Mouse (Mus musculus): ENCODE data around the gene Arhgef17. TPM values are rescaled to one million over a fixed set of nuclear protein-coding genes. Genes with fewer than 3 reads are reported as not detected.

Gene Arhgef17
- polyA plus RNA-seq, 1 experiment from 2014 or later, result 22.5 TPM

DNA sequence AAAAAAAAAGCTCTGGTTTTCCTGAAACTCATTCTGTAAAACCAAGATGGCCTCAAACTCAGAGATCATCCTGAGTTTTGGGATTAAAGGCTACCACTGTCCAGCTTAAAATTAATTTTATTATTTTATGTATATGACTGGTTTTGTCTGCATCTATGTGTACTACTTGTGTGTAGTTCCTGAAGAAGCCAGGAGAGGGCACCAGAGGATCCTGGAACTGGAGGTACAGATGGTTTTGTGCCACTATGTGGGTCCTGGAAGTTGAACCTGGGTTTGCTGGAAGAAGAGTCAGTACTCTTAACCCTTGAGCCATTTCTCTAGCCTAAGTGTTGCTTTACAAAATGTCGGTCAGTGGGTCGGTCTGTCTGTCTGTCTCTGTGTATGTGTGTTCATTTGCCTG is 26.5 kb upstream of the Arhgef17 start:
- Histone ChIP-seq H3K27ac (ENCODE audit: low read depth) (no peak overlapping the region), H3K27me3 (ENCODE audit: insufficient read depth, low read length) (no peaks in the 10 kb centered on the region), H3K36me3 (ENCODE audit: insufficient read depth) (no peaks in the 10 kb centered on the region), H3K9ac (no peak overlapping the region), H3K4me3 (ENCODE audit: low read depth, low read length) (no peak overlapping the region), H3K9me3 (ENCODE audit: low read depth, low read length) (no peaks in the 10 kb centered on the region), H3K4me1 (ENCODE audit: insufficient read depth) (no peaks in the 10 kb centered on the region), H3K4me2 (no peak overlapping the region)
- peak; percentile 45 for TF ChIP-seq CTCF (IDR thresholded peaks at IDR 0.05; ENCODE audit: low read depth)
- WGBS, result 91% methylated on average over 2 of the region's 2 CpGs
- DNase-seq (peak; percentile 65), ATAC-seq (ENCODE audit: insufficient read depth) (no peak)

DNA sequence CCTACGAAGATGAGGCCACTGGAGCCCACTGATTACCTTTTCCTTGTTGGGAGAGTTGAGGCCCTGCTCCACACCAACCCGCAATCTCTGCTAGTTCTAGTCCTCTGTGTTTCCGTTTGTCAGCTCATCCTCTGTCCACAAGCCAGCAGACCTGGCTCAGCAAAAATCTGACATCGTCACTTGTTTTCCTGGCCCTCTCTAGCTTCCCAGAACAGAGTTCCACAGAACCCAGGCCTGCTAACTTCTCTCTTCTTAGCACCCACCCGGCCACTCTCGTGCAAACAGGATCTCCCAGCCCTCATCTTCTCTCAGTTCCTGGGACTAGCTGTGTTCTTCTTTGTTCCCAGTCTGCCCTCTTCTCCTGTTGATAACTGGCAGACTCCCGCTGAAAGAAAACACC is 20.8 kb upstream of the Arhgef17 start:
- 72% methylated on average over 7 of the region's 7 CpGs for WGBS
- Histone ChIP-seq H3K27ac (ENCODE audit: low read depth) (no peak overlapping the region), H3K4me3 (ENCODE audit: low read depth, low read length) (no peak overlapping the region), H3K9ac (no peak overlapping the region), H3K36me3 (ENCODE audit: insufficient read depth) (no peaks in the 10 kb centered on the region), H3K27me3 (ENCODE audit: insufficient read depth, low read length) (no peaks in the 10 kb centered on the region), H3K4me2 (no peak overlapping the region), H3K9me3 (ENCODE audit: low read depth, low read length) (no peaks in the 10 kb centered on the region), H3K4me1 (ENCODE audit: insufficient read depth) (peaks cover 11% of the 10 kb centered on the region; the same call in 1 of the 2 replicates)
- no peak for TF ChIP-seq CTCF (IDR thresholded peaks at IDR 0.05; ENCODE audit: low read depth)
- DNase-seq (no peak), ATAC-seq (ENCODE audit: insufficient read depth) (no peak)

DNA sequence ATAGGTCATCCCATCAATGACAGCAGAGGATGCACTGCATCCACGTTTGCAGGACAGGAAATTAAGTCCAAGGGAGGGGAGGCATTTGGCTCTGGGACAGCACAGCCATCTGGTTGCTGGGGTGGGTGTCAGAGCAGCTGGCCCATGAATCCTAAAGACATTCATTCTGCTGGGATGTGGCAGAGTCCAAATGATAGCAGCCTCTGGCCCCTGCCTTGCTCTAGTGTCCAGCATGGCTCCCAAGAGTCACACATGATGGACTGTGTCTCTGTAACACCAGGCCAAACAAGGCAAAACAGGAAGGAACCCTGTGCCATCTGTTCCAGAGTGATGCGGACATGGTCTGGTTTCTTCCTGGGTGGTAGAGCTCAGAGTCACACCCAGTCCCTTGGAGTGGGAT is 20.0 kb upstream of the Arhgef17 start:
- DNase-seq (peak; percentile 78), ATAC-seq (ENCODE audit: insufficient read depth) (peak; percentile 70)
- 35% methylated on average over 2 of the region's 2 CpGs for whole genome bisulfite sequencing
- Histone ChIP-seq H3K9me3 (ENCODE audit: low read depth, low read length) (no peaks in the 10 kb centered on the region), H3K36me3 (ENCODE audit: insufficient read depth) (no peaks in the 10 kb centered on the region), H3K4me3 (ENCODE audit: low read depth, low read length) (no peak overlapping the region), H3K9ac (no peak overlapping the region), H3K27ac (ENCODE audit: low read depth) (peak overlapping the region; percentile 26; the same call in 1 of the 2 replicates), H3K4me1 (ENCODE audit: insufficient read depth) (peaks cover 11% of the 10 kb centered on the region; the same call in 1 of the 2 replicates), H3K27me3 (ENCODE audit: insufficient read depth, low read length) (no peaks in the 10 kb centered on the region), H3K4me2 (no peak overlapping the region)
- TF ChIP-seq CTCF (IDR thresholded peaks at IDR 0.05; ENCODE audit: low read depth), result no peak

DNA sequence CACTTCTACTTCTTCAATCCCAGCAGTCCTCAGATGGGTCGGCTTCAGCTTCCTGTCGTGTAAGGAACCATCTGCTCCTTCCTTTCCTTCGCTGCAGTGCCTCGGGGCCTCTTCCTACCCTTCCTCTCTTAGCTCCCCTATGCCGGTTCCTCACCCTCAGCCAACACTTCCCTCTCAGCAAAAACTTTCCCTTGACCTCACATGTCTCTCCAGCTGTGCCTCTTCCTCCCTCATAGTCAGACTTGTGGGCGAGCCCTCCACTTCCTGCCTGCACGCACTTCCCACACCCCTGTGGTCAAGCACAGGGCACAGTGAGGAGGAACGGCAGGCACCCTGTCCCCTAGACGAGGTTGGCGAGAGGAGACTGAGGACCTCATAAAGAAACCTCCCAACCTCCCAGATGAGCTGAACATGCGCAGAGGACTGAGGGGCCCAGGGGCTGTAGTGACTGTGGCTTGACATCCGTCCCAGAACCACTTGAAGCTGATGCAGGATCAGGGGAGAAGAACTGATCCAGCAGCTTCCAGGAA is 18.6 kb upstream of the Arhgef17 start:
- ATAC-seq (ENCODE audit: insufficient read depth) (peak; percentile 74), DNase-seq (peak; percentile 74)
- H3K4me1 ChIP-seq (ENCODE audit: insufficient read depth), result peaks cover 11% of the 10 kb centered on the region; the same call in 1 of the 2 replicates
- WGBS, result 33% methylated on average over 12 of the region's 12 CpGs
- H3K27me3 ChIP-seq (ENCODE audit: insufficient read depth, low read length), result no peaks in the 10 kb centered on the region
- no peak overlapping the region for H3K4me3 ChIP-seq (ENCODE audit: low read depth, low read length)
- no peaks in the 10 kb centered on the region for H3K36me3 ChIP-seq (ENCODE audit: insufficient read depth)
- H3K9ac ChIP-seq, result no peak overlapping the region
- H3K27ac ChIP-seq (ENCODE audit: low read depth), result peak overlapping the region; percentile 83
- no peak overlapping the region for H3K4me2 ChIP-seq
- no peaks in the 10 kb centered on the region for H3K9me3 ChIP-seq (ENCODE audit: low read depth, low read length)
- TF ChIP-seq CTCF (IDR thresholded peaks at IDR 0.05; ENCODE audit: low read depth), result no peak

DNA sequence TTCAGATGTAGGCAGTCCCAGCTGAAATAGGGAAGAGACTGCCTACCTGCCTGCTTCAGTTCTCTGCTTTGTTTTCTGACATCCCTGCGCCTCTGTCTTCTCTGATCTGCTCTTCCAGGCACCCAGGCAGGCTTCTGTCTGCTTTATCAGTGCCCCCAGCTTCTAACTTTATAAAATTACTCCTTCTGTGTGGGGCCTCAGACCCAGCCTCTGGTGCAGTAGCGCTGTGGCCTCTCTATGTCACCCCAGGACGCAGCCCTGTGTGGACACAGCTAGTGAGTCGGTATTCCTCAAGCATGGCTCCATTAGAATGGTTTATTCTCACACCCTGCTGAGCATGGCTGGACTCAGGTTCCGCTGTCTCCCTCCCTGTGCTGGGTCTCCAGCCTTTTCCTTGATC is 18.1 kb upstream of the Arhgef17 start:
- Histone ChIP-seq H3K36me3 (ENCODE audit: insufficient read depth) (no peaks in the 10 kb centered on the region), H3K4me3 (ENCODE audit: low read depth, low read length) (no peak overlapping the region), H3K27me3 (ENCODE audit: insufficient read depth, low read length) (no peaks in the 10 kb centered on the region), H3K9me3 (ENCODE audit: low read depth, low read length) (no peaks in the 10 kb centered on the region), H3K4me2 (no peak overlapping the region), H3K9ac (no peak overlapping the region), H3K27ac (ENCODE audit: low read depth) (peak overlapping the region; percentile 83), H3K4me1 (ENCODE audit: insufficient read depth) (peaks cover 11% of the 10 kb centered on the region; the same call in 1 of the 2 replicates)
- TF ChIP-seq CTCF (IDR thresholded peaks at IDR 0.05; ENCODE audit: low read depth), result no peak
- DNase-seq, result no peak
- 62% methylated on average over 5 of the region's 5 CpGs for WGBS
- ATAC-seq (ENCODE audit: insufficient read depth), result peak; percentile 39; the same call in 1 of the 2 replicates

DNA sequence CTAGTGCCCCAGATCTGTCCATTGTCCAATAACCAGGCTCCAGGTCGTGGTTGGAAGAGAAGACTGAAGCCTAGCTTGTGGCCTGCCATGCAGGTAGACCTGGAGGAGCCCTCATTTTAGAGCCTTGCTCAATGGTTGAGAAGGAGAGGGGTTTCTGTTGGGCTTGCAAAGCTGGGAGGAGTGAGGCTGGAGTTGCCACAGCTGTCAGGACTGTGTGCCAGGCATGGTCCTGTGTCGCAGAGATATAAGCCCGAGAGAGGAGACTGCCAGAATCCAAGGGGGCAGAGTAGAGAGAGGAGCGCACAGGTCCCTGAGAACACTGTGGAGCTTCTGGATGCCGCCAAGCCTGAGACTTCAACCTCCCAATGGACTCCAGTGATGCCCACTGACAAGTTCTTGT is 12.8 kb upstream of the Arhgef17 start:
- TF ChIP-seq CTCF (IDR thresholded peaks at IDR 0.05; ENCODE audit: low read depth), result no peak
- Histone ChIP-seq H3K27me3 (ENCODE audit: insufficient read depth, low read length) (no peaks in the 10 kb centered on the region), H3K9me3 (ENCODE audit: low read depth, low read length) (no peaks in the 10 kb centered on the region), H3K4me2 (no peak overlapping the region), H3K9ac (no peak overlapping the region), H3K4me1 (ENCODE audit: insufficient read depth) (peaks cover 7% of the 10 kb centered on the region), H3K36me3 (ENCODE audit: insufficient read depth) (no peaks in the 10 kb centered on the region), H3K27ac (ENCODE audit: low read depth) (no peak overlapping the region), H3K4me3 (ENCODE audit: low read depth, low read length) (no peak overlapping the region)
- no peak for ATAC-seq (ENCODE audit: insufficient read depth)
- WGBS, result 66% methylated on average over 5 of the region's 5 CpGs
- DNase-seq, result peak; percentile 54

DNA sequence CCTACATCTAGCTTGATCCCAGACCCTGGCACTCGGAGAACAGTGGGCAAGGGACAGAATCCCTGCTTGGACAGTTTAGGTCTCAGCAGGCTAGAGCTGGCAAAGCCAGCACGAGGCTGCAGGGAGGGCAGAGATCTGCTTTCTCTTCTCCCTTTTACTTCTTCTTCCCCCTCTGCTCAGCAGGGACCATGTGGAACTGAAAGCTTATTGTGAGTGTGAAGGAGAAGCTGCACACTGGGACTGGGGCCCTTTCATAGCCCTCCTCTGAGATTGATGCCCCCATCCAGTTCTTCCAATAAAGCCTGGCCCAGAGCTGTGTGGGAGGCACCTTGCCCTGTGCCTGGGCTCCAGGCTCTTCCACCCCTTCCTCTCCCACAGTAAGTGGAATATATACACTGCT is 12.4 kb upstream of the Arhgef17 start:
- no peak for ATAC-seq (ENCODE audit: insufficient read depth)
- WGBS, result 60% methylated on average over 2 of the region's 2 CpGs
- no peak for TF ChIP-seq CTCF (IDR thresholded peaks at IDR 0.05; ENCODE audit: low read depth)

More for the DNA sequence above, 12.4 kb upstream of the Arhgef17 start:
- H3K36me3 ChIP-seq (ENCODE audit: insufficient read depth), result no peaks in the 10 kb centered on the region
- no peak overlapping the region for H3K4me3 ChIP-seq (ENCODE audit: low read depth, low read length)
- no peaks in the 10 kb centered on the region for H3K9me3 ChIP-seq (ENCODE audit: low read depth, low read length)
- DNase-seq, result no peak
- H3K27ac ChIP-seq (ENCODE audit: low read depth), result no peak overlapping the region; the same call in 1 of the 2 replicates
- H3K9ac ChIP-seq, result no peak overlapping the region
- H3K4me2 ChIP-seq, result no peak overlapping the region
- peaks cover 7% of the 10 kb centered on the region for H3K4me1 ChIP-seq (ENCODE audit: insufficient read depth)
- H3K27me3 ChIP-seq (ENCODE audit: insufficient read depth, low read length), result no peaks in the 10 kb centered on the region
